Mouse (Mus musculus) retina, postnatal 1 day (tissue): ENCODE data around the gene Tfcp2.

Source experiments
- DNase-seq: peaks from one replicate; pipeline ENCODE4 v3.0.0-alpha.2; 2012

Gene Tfcp2

DNA sequence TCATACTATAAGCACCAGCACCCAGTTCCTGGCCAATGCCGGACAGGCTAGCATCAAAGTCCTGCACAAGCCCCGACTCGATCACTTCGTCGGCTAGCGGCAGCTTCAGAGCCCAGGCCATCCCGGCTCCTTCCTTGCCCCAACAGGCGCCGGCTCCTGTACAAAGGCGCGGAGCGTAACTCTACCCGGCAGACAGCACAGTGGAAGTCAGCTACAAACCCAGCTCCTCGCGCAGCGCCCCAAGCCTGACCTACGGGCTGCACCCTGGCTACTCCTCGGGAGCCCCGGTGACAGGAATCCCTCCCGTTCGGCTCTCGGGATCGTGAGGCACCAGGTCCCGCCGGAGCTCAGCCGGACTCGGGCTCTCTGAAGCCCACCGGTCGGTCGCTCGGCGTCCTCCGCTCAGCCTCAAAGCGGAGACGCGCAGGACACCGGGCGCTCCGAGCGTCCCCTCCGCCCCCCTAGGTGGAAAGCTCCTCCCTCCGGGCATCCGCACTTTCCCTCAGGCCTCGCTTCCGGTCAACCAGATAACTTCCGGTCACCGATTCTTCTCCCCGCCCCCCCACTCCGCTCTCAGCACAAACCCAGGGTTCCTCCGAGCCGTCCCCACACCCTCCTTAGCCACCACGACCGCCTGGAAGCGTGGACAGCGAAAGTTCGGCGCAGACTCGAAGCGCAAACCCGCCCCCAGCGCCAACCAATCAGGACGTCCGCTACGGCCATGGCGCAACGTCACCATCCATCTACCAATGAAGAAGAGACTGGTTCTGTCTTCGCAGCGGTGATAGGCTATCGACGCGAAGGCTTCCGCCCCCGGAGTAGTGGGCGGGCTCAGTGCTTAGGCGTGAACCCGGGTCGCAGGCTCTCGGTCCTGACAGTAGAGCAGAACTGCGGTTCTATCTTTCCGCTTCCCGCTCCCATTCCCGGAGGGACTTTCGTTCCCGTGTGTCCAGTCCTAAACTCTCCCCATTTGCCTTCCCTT is at the start of gene Tfcp2:
Gene Tfcp2, minus strand, starts transcription at position 683 of the 982 bp plus-strand sequence.
- peak; percentile 99 for DNase-seq

DNA sequence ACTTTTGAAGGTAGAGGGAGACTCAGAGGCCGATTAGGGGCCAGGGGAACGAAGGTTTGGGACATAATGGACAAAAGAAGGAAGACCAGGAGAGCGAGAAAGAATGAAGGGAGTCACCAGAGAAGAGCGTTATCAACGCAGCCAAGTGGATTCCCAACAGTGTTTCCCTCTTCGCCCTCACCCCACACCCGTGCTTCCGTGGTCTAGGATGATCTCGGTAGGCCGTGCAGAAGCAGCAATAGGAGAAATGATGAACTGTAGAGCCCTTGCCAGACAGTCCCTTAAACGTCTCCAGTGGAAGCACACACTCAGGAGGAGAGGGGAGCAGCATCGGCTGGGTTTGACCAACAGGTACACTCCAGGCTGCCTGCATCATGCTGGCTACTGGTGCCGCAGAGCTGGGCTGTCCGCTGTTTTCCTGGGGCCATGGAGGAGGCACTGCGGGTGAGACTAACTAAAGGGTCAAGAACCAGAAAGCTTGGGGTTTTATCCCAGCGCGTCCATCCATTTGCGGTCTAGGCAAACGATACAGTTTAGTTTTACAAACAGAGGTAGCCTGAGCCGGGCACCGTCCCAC is 49.0 kb upstream of the Tfcp2 start:
- DNase-seq = no peak

DNA sequence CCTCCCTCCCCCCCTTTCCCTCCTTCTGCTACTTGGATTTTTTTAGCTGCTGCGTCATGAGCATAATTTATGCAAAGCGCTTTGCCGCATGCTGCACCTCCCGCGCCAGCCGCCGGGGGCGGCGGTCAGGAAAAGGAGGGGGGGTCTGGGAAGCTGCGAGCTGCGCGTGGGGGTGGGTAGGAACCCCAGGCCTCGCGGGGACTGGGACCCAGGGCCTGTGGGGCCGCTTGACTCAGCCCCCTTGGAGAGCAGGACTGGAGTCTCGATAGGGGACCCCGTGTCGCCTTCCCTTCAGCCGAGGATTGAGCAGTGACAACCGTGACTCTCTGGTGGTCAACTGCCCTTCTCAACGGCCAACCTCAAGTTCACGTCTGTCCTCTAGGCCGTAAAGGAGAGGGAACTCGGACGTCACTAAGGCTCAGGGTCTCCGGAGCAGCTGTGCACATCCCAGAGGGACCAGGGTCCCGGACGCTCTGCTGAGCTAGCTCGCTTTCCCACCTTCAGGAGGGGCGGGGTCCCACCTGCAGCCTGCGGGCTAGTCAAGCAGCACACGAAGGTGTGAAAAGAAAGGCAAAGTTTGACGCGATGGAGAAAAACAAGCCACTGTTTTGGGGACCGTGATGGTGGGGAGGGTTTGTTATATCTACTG is 48.4 kb upstream of the Tfcp2 start:
- DNase-seq = peak; percentile 93

DNA sequence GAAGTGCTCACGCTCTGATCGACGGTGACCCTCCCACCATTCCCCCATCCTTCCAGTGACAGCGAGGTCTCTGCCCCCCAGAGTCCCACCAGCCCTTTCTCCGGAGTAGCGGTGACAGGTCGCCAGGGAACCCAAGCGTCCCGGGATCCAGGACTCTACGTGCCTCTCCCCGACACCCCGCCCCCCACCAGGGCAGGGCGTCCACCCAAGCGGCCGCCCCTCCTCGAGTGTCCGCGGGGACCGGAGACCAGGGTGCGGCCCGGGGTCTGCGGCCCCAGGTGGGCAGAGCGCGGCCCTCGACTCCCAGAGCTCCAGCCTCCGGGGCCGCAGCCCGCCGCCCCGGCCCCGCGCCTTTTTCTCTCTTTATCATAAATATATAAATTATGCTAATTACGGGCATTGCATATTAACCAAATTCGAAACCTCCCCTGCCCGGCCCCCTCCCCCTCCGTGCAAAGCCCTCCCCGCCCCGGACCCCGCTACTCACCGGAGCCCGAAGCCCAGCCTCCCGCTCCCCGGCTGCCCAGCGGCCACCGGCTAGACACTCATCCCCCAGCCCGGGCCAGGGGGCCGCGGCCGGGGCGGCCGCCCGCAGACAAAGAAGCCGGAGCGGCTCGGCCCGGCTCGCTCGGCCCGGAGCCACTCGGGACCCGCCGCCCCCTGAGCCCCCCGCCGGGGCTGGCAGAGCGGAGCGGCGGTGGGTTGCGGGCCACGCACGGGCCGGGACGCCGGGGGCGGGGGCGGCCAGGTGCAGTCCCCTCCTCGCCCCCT is 47.7 kb upstream of the Tfcp2 start, which contains the start of gene Pou6f1:
Gene Pou6f1, minus strand, starts transcription at position 709 of the 771 bp plus-strand sequence.
- no peak for DNase-seq

DNA sequence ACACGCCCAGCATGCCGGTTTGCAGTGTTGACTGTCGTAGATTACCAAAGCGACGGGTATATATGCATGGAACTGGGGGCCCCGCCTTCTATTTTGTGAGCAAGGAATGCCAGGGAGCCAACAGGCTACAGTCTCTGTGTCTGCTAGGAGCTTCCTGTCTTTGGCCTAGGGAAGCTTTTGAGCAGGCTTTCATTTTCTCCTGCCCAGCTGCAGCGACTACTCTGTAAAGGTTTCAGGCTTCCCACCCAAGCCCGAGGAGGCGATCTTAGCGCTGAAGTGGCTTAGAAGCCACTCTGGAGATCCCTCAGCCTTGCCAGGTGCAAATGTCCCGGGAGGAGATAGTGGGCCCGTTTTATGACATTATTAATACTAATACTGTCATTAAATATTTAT is 47.1 kb upstream of the Tfcp2 start:
- peak; percentile 50 for DNase-seq

DNA sequence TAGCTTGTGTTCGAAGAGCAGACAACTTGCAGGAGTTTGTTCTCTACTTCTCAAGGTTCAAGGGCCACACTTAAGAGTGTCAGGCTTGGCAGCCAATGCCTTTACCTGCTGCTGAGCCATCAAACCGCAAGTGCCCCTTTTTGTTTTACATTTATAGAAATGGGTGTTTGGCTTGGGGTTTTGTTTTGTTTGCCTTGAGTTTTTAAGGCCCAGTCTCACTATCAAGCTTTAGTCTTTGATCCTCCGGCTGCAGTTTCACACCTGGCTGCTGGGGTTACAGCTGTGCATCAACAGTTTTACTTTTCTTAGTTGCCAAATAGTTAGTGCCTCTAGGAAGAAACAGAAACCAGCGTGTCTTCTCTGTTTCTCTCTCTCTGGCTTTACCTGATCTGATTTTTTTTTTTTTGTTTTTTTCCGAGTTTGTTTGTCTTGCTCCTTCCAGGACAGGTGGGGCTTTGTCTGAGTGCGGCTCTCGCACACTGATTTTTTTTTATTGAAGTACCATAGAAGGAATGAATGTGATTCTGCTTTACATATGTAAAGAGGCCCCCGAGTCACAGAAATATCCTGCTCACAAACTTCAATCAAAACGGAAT is 46.6 kb upstream of the Tfcp2 start:
- no peak for DNase-seq

DNA sequence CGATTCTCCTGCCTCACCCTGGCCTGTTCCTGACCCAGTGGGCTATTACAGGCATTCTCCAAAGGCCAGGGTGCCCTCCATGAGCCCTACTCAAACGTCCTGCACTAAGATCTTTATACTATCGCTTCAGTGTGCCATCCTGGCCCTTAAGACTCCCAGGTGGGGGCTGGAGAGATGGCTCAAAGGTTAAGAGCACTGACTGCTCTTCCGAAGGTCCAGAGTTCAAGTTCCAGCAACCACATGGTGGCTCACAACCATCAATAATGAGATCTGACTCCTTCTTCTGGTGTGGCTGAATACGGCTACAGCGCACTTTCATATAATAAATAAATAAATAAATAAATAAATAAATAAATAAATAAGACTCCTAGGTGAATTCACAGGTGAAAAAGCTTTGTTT is 41.0 kb upstream of the Tfcp2 start:
- DNase-seq = no peak

DNA sequence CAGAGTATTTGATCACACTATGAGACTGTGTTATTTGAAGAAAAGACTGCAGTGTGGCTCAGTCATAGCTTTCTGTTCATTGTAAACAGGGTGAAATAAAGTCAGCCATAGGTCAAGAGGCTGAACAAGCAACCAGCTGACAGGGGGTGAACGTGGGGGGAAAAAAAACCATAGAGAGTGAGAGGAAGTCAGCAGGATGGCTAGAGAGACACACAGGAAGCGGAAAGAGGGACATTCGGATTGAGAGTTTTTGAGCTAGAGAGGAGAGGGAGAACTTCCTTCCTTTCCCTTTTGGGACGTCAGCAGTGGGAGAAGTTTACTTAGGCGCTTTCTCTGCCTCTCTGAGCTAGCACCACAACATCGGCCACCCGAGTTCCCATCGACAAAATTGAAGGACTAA is 38.6 kb upstream of the Tfcp2 start:
- DNase-seq = no peak

DNA sequence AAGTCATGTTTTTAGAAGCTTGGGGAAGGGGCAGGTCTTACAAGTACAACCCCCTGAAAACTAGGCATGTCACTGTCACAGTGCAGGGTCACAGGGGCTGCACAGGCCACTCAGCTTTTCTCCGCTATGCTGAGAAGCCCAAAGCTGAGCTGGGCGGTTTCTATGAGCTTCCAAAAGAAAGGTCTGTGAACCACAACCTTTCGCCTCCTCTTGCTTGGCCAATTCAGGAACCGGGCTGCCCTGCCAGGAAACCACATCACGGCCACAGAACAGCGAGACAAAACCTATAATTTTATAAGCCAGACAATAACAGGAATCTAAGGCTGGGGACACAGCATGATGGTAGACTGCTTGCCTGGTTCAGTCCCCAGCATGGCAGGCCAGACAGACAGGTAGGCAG is 36.5 kb upstream of the Tfcp2 start:
- no peak for DNase-seq

DNA sequence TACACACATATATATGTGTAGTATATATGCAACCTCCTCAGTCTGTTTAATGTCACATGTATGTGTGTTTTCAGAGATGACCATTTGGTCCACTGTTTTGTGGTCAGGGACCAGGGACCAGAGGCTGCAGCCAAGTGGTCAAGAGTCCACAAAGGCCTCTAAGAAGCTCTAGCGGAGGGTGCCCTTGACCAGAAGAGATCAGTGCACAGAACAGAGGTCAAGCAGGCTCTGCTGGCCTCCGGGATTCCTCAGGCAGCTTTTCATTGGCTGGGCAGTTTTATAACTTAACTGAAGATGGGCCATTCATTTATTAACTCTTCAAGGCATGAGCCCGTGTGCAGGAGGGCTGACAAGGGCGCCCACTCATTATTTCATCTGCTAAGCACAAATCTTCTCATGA is 35.4 kb upstream of the Tfcp2 start:
- DNase-seq = no peak

DNA sequence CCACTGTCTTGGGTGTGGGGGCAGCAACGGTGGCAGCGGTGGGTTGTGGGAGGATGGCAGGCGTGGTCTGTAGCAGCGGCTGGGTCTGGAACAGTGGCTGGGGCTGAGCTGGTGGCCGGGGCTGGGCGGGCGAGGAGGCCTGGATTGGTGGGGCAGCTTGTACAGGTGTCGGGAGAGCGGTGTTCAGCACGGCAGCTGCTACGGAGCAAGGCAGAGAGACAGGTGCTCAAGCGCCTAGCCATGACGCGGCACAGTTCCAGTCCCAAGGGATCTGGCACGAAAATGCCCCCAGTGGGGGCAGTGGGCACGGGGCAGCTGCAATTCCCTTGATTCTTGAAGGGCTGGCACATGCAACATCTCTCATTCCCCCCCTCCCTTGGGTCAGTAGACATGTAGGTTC is 34.1 kb upstream of the Tfcp2 start:
- DNase-seq = no peak

DNA sequence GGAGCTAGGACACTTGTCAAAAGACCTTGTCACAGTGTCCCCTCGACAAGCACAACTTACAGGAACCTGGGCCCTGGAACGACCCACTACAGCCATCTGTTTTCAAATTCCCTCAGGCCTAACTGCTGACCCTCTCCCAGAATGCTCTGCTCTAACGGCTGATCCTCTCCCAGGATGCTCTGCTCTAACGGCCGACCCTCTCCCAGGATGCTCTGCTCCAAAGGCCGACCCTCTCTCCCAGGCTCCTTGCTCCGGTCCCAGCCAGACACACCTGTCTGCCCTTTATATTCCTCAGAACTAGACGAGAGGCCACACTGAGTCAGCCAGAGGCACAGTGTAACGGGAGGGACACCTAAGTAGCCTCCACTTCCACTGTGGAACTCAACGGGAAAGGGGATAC is 28.3 kb upstream of the Tfcp2 start:
- no peak for DNase-seq

DNA sequence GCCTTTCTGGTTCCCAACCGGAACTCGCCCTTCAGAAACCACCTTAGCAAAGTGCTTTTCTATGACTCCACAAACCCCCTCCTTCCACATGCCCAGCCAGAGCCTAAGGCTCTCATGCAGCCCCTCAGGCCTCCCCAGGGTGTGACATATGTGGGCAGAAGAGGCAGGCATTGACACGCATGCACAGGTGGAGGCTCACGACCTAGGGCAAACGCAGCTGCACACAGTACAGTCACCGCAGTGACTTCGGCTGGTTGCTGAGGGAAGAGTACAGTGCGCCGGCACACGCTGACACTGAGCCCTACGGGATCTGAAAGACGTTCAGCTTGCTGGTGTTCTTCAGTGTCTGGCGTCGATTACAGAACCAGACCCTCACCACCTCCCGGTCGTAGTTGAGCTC is 26.2 kb upstream of the Tfcp2 start:
- DNase-seq = no peak

DNA sequence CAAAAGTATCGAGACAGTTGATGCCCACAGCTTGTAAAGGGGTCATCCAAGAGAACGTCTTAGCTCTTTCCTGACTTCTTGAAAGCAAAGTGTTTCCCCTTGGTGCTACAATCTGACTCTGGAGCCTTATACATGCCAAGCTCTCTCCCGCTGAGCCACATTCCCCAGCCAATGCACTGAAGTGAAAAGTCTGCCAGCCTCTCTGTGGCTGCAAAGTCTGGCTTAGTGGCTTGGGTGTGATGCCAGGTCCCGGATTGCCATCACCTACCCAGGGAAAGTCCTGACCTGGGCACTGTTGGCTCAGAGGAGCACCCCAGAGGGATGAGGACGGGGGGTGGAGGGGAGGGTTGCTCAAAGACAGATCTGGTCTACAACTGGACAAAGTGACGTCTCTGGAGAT is 25.0 kb upstream of the Tfcp2 start:
- no peak for DNase-seq

DNA sequence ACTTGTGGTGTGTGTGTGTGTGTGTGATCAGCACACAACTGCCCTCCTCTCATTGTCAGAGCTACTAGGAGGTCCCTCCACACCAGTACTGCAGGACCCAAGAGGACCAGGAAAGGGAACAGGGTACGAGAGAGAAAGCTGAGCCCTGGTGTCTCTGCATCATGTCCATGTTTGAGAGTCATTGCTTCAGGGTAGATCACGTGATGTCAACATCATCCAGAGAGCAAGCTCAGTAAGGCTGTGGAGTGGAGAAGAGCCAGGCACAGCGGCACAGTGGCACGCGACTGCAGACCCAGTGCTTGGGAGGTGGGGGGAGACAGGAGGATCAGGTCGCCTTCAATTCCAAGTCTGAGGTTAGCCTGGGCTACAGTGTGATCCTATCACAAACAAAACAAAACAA is 24.6 kb upstream of the Tfcp2 start:
- DNase-seq = no peak

DNA sequence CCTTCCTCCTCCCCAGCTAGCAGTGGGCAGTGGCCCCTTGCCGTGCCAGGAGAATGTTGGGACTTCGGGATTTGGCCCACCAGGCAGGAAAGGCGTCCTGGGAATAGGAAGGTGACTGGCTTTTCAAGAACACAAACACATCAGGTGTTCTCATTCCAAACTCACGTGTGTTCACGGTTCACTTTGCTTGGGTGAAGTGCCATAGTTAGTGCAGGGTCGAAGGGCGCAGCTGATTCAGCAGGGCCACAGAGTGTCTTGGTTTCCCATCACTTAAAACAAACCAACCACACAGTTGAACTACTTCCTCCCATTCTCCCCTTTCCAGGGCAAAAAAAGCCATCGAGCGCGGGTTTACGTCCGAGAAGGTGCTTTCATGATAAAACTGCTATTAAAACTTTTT is 23.6 kb upstream of the Tfcp2 start:
- DNase-seq = no peak

DNA sequence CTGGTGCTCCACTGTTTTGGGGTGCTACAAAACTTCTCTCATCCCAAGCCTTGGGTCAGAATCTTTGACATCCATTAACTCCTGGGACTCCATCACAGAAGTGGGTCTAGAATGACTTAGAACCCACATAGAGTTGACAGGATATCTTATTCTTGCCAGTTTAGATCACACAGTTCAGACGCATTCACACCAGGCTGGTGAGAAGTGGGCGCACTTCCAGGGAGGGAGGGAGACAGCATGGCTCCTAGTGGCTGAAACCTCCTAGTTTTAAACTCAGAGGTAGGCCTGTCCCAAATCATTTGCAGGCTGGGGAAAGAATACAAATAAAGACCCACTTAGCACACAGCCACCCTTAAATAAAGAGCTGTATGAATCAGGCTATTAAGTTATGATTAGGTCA is 22.6 kb upstream of the Tfcp2 start:
- DNase-seq = no peak

DNA sequence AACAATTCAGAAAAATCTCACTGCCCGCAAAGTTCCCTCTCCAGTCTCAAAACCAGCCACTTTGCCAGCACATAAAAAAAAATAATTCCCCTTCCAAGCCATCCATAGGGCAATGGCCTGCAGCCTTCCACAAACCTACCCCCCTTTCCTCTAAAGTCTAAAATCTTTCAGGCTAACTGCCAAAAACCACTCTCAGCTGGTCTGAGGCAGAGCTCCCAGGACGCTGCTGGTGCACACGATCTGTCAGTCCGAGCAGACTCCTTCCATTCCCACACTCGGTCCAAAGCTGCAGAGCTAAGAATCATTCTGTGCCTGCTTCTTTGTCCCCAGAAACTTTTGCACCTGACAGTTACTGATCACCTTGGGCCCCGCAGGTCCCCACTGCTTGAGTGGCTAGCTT is 22.1 kb upstream of the Tfcp2 start:
- no peak for DNase-seq

DNA sequence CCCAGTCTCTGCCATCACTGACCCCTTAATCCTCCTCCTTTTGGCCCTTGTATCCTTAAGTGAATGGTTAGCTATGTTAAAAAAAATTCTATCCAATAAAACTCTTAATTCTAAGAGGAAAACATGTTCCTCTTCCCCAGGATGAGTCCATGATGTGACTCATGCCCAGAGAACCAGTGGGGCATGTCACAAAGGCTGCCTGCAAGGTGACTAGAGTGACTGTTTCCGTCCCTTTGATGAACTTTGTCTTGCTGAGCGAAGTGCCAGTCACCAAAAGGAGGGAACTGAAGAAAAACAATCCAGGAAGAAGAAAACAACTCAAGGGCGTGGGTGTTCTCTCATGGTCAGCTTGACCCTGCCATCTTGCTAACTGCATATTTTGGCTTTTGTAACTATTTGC is 17.4 kb upstream of the Tfcp2 start:
- DNase-seq = no peak

DNA sequence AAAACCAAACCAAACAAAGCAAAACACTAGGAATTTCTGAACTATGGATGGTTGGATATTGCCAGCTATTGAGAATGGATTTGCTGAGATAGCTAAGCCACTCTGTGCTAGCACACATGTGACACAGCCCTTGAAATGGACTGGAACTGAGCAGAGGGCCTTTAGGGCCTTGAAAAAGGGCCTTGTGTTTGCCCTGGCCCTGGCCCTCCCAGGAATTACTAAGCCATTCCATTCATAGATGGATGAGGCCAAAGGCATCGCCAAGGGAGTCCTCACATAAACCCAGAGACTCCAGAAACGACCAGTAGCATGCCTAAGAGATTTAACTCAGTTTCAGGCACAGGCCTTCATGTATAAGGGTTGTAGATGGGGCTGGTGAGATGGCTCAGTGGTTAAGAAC is 14.7 kb upstream of the Tfcp2 start:
- no peak for DNase-seq

DNA sequence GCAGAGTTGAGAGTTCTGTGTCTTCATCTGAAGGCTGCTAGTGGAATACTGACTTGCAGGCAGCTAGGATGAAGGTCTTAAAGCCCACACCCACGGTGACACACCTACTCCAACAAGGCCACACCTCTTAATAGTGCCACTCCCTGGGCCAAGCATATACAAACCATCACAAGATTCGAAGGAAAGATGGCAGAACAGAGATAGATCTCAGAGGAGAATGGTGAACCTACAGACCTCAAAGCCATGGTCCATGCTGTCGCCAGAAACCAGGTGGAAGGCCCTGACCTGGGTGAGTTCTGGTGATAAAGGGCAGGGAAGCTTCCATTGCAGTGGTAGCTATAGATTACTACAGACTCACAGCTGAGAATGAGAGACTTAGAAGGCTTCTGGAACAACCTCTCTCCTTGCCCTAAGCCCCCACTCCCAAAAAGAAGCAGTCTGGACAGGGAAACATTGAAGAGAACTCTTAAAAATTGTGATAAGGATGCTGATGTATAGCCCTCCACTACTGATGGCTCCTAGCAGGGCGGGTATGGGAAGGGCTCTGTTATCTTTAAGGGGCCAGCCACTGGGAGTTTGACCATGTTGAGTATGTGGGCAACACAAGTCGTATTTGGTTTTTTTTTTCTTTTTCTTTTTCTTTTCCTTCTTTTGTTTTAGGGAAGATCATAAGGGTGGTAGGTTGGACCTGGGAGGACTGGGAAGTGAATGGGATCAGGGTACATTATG is 6.1 kb upstream of the Tfcp2 start:
- no peak for DNase-seq

DNA sequence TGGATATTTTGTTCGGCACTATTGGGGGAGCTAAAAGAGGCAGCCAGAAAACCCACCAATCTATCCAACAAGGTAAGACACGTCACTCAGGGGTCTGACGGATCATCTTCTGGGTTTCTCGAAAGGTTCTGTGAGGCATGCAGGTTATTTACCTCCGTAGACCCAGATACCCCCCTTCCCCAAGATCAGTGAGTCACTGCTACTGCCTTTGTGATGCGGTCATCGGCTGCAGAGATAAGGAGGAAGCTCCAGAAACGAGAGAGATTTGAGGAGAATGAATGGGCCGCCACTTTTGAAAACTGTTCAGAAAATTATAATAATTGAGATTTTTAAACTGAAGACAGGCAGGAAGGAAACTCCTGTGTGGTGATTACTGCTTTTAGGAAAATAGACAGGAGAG is 4.6 kb upstream of the Tfcp2 start:
- DNase-seq = no peak
